Mouse (Mus musculus): ENCODE results near the gene Elmsan1.

The Elmsan1 gene

GRCm38 (mm10) chr12:84128576-84128975, 90.1 kb downstream of the Elmsan1 start:
- Histone ChIP-seq H3K4me1 (replicated peaks; ENCODE audit: low read depth, low read length) (0 out of 2 replicates have a peak, but pooled peaks cover 2% of the 10 kb centered on the region), H3K9me3 (ENCODE audit: low read length) (no peaks in the 10 kb centered on the region), H3K27me3 (ENCODE audit: insufficient read depth, low read length) (no peaks in the 10 kb centered on the region), H3K36me3 (ENCODE audit: insufficient read depth, low read length) (no peaks in the 10 kb centered on the region), H3K4me3 (replicated peaks; ENCODE audit: low read length) (no peak overlapping the region)
- TF ChIP-seq NANOG (IDR thresholded peaks at IDR 0.05; ENCODE audit: borderline replicate concordance, low read length) (no peak), POU5F1 (IDR thresholded peaks at IDR 0.05; ENCODE audit: borderline replicate concordance, low read length) (no peak), CTCF (conservative IDR thresholded peaks at IDR 0.05; ENCODE audit: low read length) (no peak)

- Histone ChIP-seq H3K9me3 (ENCODE audit: low read length) (no peaks in the 10 kb centered on the region), H3K4me3 (replicated peaks; ENCODE audit: low read length) (no peak overlapping the region), H3K4me1 (replicated peaks; ENCODE audit: low read depth, low read length) (no peaks in the 10 kb centered on the region), H3K27me3 (ENCODE audit: insufficient read depth, low read length) (no peaks in the 10 kb centered on the region), H3K36me3 (ENCODE audit: insufficient read depth, low read length) (no peaks in the 10 kb centered on the region)
- TF ChIP-seq CTCF (conservative IDR thresholded peaks at IDR 0.05; ENCODE audit: low read length) (no peak), POU5F1 (IDR thresholded peaks at IDR 0.05; ENCODE audit: borderline replicate concordance, low read length) (no peak), NANOG (IDR thresholded peaks at IDR 0.05; ENCODE audit: borderline replicate concordance, low read length) (no peak)
Measured at GRCm38 (mm10) chr12:84126899-84127298, 91.8 kb downstream of the Elmsan1 start.

- no peaks in the 10 kb centered on the region for H3K4me1 ChIP-seq (replicated peaks; ENCODE audit: low read depth, low read length)
- TF ChIP-seq POU5F1 (IDR thresholded peaks at IDR 0.05; ENCODE audit: borderline replicate concordance, low read length): no peak
- no peak for TF ChIP-seq NANOG (IDR thresholded peaks at IDR 0.05; ENCODE audit: borderline replicate concordance, low read length)
- TF ChIP-seq CTCF (conservative IDR thresholded peaks at IDR 0.05; ENCODE audit: low read length): no peak
- H3K4me3 ChIP-seq (replicated peaks; ENCODE audit: low read length): no peak overlapping the region
- no peaks in the 10 kb centered on the region for H3K9me3 ChIP-seq (ENCODE audit: low read length)
- H3K36me3 ChIP-seq (ENCODE audit: insufficient read depth, low read length): no peaks in the 10 kb centered on the region
- no peaks in the 10 kb centered on the region for H3K27me3 ChIP-seq (ENCODE audit: insufficient read depth, low read length)
Measured at GRCm38 (mm10) chr12:84125892-84126291, 92.8 kb downstream of the Elmsan1 start.

GRCm38 (mm10) chr12:84119584-84119983, 99.1 kb downstream of the Elmsan1 start:
- H3K36me3 ChIP-seq (ENCODE audit: insufficient read depth, low read length): no peaks in the 10 kb centered on the region

DNA sequence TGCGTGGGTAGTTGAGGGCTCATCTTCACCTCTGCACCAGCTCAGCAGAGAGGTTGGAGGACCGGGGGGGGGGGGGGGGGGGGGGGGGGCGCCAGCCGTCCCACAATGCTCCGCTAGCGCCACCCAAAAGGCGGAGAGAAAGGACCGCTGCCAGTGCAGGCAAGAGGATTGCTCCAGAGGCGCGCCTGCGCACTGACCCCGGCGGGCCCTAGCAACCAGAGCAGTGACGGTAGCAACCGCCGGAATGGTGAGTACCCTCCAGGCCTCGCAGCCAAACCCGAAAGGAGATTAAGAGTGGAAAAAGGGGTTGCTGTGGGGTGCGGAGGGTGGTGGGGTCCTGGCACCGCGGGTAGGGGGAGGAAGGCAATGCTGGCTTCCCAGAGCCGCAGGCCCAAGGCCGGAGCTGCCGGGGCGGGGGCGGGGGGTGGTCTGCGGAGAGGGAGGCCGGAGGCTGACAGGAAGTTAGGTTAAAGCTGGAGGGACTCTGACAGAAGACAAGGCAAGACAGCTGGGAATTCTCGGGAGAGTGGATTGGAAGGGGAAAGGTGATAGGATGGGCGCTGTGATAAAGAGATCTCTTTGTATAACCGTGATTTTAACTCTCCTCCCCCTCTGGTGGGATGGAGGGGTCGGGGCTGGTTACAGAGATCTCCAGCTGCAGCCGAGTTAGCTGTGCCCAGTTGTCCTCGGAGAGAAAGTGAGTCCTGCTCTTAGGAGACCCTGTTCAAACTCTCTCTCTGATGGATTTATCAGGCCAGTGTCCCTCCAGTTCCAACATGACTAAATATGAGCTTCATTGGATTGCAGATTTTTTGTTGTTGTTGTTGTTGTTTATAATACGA, 104.3 kb downstream of the Elmsan1 start, which contains the start of gene Dnal1:
Gene Dnal1 (plus strand): TSS at position 214 of the 842 bp plus-strand sequence.
- TF ChIP-seq POU5F1 (IDR thresholded peaks at IDR 0.05; ENCODE audit: borderline replicate concordance, low read length) (no peak), CTCF (conservative IDR thresholded peaks at IDR 0.05; ENCODE audit: low read length) (no peak), NANOG (IDR thresholded peaks at IDR 0.05; ENCODE audit: borderline replicate concordance, low read length) (no peak)
- Histone ChIP-seq H3K4me3 (replicated peaks; ENCODE audit: low read length) (peak within 1 kb of the TSS; percentile 84), H3K36me3 (ENCODE audit: insufficient read depth, low read length) (no peaks in the 10 kb centered on the region), H3K27me3 (ENCODE audit: insufficient read depth, low read length) (no peaks in the 10 kb centered on the region), H3K4me1 (replicated peaks; ENCODE audit: low read depth, low read length) (peaks cover 12% of the 10 kb centered on the region), H3K9me3 (ENCODE audit: low read length) (no peaks in the 10 kb centered on the region)

More at GRCm38 (mm10) chr12:84119584-84119983, 99.1 kb downstream of the Elmsan1 start:
- no peak overlapping the region for H3K4me3 ChIP-seq (replicated peaks; ENCODE audit: low read length)
- no peak for TF ChIP-seq NANOG (IDR thresholded peaks at IDR 0.05; ENCODE audit: borderline replicate concordance, low read length)
- TF ChIP-seq POU5F1 (IDR thresholded peaks at IDR 0.05; ENCODE audit: borderline replicate concordance, low read length): no peak
- no peaks in the 10 kb centered on the region for H3K27me3 ChIP-seq (ENCODE audit: insufficient read depth, low read length)
- no peaks in the 10 kb centered on the region for H3K9me3 ChIP-seq (ENCODE audit: low read length)
- peaks cover 8% of the 10 kb centered on the region for H3K4me1 ChIP-seq (replicated peaks; ENCODE audit: low read depth, low read length)

- no peak for TF ChIP-seq NANOG (IDR thresholded peaks at IDR 0.05; ENCODE audit: borderline replicate concordance, low read length)
- TF ChIP-seq POU5F1 (IDR thresholded peaks at IDR 0.05; ENCODE audit: borderline replicate concordance, low read length): no peak
- no peak for TF ChIP-seq CTCF (conservative IDR thresholded peaks at IDR 0.05; ENCODE audit: low read length)
- H3K36me3 ChIP-seq (ENCODE audit: insufficient read depth, low read length): no peaks in the 10 kb centered on the region
- H3K9me3 ChIP-seq (ENCODE audit: low read length): no peaks in the 10 kb centered on the region
- H3K27me3 ChIP-seq (ENCODE audit: insufficient read depth, low read length): no peaks in the 10 kb centered on the region
- H3K4me3 ChIP-seq (replicated peaks; ENCODE audit: low read length): no peak overlapping the region
- H3K4me1 ChIP-seq (replicated peaks; ENCODE audit: low read depth, low read length): peaks cover 12% of the 10 kb centered on the region
Measured at GRCm38 (mm10) chr12:84113676-84114075, 105.0 kb downstream of the Elmsan1 start.

DNA sequence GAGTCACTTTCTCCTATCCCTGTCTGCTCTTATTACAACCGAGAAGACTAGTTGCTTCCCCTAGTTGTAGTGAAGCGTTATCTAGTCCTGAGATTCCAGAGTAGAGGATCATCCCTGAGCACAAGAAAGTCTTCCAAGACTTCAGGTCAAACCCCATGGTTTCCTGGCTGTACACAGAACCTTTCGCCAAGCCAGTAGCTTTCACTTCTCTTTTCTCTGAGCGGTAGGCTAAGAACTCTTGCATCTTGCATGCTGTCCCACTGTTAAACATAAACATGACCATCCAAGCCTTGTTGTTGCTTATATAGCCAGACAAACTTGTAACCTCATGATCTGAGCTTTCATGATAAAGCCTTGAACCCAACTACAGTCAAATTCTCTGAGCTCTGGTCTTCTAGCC, 107.9 kb downstream of the Elmsan1 start:
- no peaks in the 10 kb centered on the region for H3K27me3 ChIP-seq (ENCODE audit: insufficient read depth, low read length)

GRCm38 (mm10) chr12:84109924-84110323, 108.8 kb downstream of the Elmsan1 start:
- H3K27me3 ChIP-seq (ENCODE audit: insufficient read depth, low read length): no peaks in the 10 kb centered on the region

More for the DNA sequence above, 107.9 kb downstream of the Elmsan1 start:
- peaks cover 18% of the 10 kb centered on the region for H3K4me1 ChIP-seq (replicated peaks; ENCODE audit: low read depth, low read length)
- TF ChIP-seq CTCF (conservative IDR thresholded peaks at IDR 0.05; ENCODE audit: low read length) (no peak), POU5F1 (IDR thresholded peaks at IDR 0.05; ENCODE audit: borderline replicate concordance, low read length) (no peak), NANOG (IDR thresholded peaks at IDR 0.05; ENCODE audit: borderline replicate concordance, low read length) (no peak)
- no peaks in the 10 kb centered on the region for H3K9me3 ChIP-seq (ENCODE audit: low read length)
- no peak overlapping the region for H3K4me3 ChIP-seq (replicated peaks; ENCODE audit: low read length)
- H3K36me3 ChIP-seq (ENCODE audit: insufficient read depth, low read length): no peaks in the 10 kb centered on the region

More at GRCm38 (mm10) chr12:84109924-84110323, 108.8 kb downstream of the Elmsan1 start:
- Histone ChIP-seq H3K4me3 (replicated peaks; ENCODE audit: low read length) (no peak overlapping the region), H3K36me3 (ENCODE audit: insufficient read depth, low read length) (no peaks in the 10 kb centered on the region), H3K9me3 (ENCODE audit: low read length) (no peaks in the 10 kb centered on the region), H3K4me1 (replicated peaks; ENCODE audit: low read depth, low read length) (peaks cover 13% of the 10 kb centered on the region)
- TF ChIP-seq NANOG (IDR thresholded peaks at IDR 0.05; ENCODE audit: borderline replicate concordance, low read length) (no peak), POU5F1 (IDR thresholded peaks at IDR 0.05; ENCODE audit: borderline replicate concordance, low read length) (no peak), CTCF (conservative IDR thresholded peaks at IDR 0.05; ENCODE audit: low read length) (peak; percentile 20; the same call in 1 of the 2 replicates)
